ENCODE assay signal across 9 mouse cellular contexts in genomic region chr15:98631493-98631892, GRCm38 (mm10). TPM values are rescaled to one million over a fixed set of nuclear protein-coding genes. Genes with fewer than 3 reads are reported as not detected.
DNase-seq lines count a peak whose midpoint lies in the region; ATAC-seq lines count a peak whose summit lies in the region.
"Had no signal": no experiment of that assay in that cellular context is flagged by ENCODE, and none has a peak within 500 bp of the region (broad histone marks: within the 10 kb centered on the region; RNA-seq: fewer than 3 reads in every experiment).

No protein-coding gene starts in this region.

- peak; percentile 30; the same call in 1 of the 2 replicates for ATAC-seq in embryonic facial prominence, embryonic 12.5 days (ENCODE audit: insufficient number of reproducible peaks, insufficient read depth, low FRiP score, low TSS enrichment)
- 0 out of 2 replicates have a peak, but pooled peaks have one; percentile 10 for ATAC-seq in heart, embryonic 16.5 days (replicated peaks; ENCODE audit: extremely low read depth, insufficient read depth, low FRiP score)
- ATAC-seq in megakaryocyte, adult 5-6 weeks (ENCODE audit: poor library complexity, severe bottlenecking) = peak; percentile 57

- under 1% methylated on average over 18 of the region's 18 CpGs for WGBS in embryonic facial prominence, embryonic 12.5 days
- 1% methylated on average over 18 of the region's 18 CpGs for WGBS in heart, embryonic 16.5 days

- H3K4me1 ChIP-seq in embryonic facial prominence, embryonic 12.5 days = peaks cover 58% of the 10 kb centered on the region
- H3K4me1 ChIP-seq in heart, embryonic 16.5 days (ENCODE audit: control insufficient read depth, insufficient read depth, low read length) = peaks cover 47% of the 10 kb centered on the region

- no peaks in the 10 kb centered on the region for H3K36me3 ChIP-seq in embryonic facial prominence, embryonic 12.5 days
- no peaks in the 10 kb centered on the region for H3K36me3 ChIP-seq in heart, embryonic 16.5 days (ENCODE audit: control insufficient read depth, insufficient read depth)

- peaks cover 44% of the 10 kb centered on the region for H3K27me3 ChIP-seq in embryonic facial prominence, embryonic 12.5 days
- peaks cover 52% of the 10 kb centered on the region for H3K27me3 ChIP-seq in heart, embryonic 16.5 days (ENCODE audit: control insufficient read depth, insufficient read depth, low read length)

- peak overlapping the region; percentile 82 for H3K4me3 ChIP-seq in embryonic facial prominence, embryonic 12.5 days
- peak overlapping the region; percentile 55 for H3K4me3 ChIP-seq in heart, embryonic 16.5 days (ENCODE audit: low read length)

- H3K9ac ChIP-seq in embryonic facial prominence, embryonic 12.5 days = peak overlapping the region; percentile 30; the same call in 1 of the 2 replicates
- peak overlapping the region; percentile 62 for H3K9ac ChIP-seq in heart, embryonic 16.5 days (ENCODE audit: low read length)

- H3K27ac ChIP-seq in embryonic facial prominence, embryonic 12.5 days = peak overlapping the region; percentile 73; the same call in 1 of the 2 replicates
- H3K27ac ChIP-seq in heart, embryonic 16.5 days (ENCODE audit: low read length) = no peak overlapping the region
- H3K27ac ChIP-seq: macrophage had no signal

- H3K4me2 ChIP-seq in embryonic facial prominence, embryonic 12.5 days (replicated peaks) = peak overlapping the region; percentile 93
- H3K4me2 ChIP-seq in heart, embryonic 16.5 days (ENCODE audit: low read depth, low read length) = peak overlapping the region; percentile 75

- peak; percentile 97 for DNase-seq in ES-CJ7 (ENCODE audit: low read depth, low spot score)
- peak; percentile 93 for DNase-seq in adrenal gland, postnatal 14 days
- DNase-seq in kidney, postnatal 10 days = peak; percentile 85
- DNase-seq in skeletal muscle tissue, adult 2 months (ENCODE audit: low read depth, low spot score) = peak; percentile 70
- DNase-seq in frontal cortex, postnatal 25 days (ENCODE audit: low spot score in 2 of 2) = no peak

- no peaks in the 10 kb centered on the region for H3K9me3 ChIP-seq in embryonic facial prominence, embryonic 12.5 days
- H3K9me3 ChIP-seq in heart, embryonic 16.5 days (replicated peaks; ENCODE audit: control insufficient read depth, low read length) = no peaks in the 10 kb centered on the region

RNA-seq across cellular contexts. Expression of gene Cacnb3, which starts 0.9 kb away (rescaled TPM):
- 12.0 and 18.2 TPM in 2 replicates for total RNA-seq in adrenal gland, postnatal 14 days (2021)
- 64.5 and 72.8 TPM in 2 replicates for polyA plus RNA-seq in embryonic facial prominence, embryonic 12.5 days (2016; fragmentation: Nextera tagmentation; extraction: Ambion mirVana)
- polyA plus RNA-seq in heart, embryonic 16.5 days (2015; fragmentation: Nextera tagmentation; extraction: Ambion mirVana) = 8.2 and 10.5 TPM in 2 replicates
- 0.04 TPM in 1 of 2 replicates, not detected in the other for total RNA-seq in megakaryocyte, adult 5-6 weeks (2015)
- 0.11 TPM in 1 of 2 replicates, not detected in the other for total RNA-seq in megakaryocyte, adult 5-6 weeks (2017)

RNA-seq across cellular contexts. Expression of gene Adcy6, which starts 21.6 kb away (rescaled TPM):
- total RNA-seq in adrenal gland, postnatal 14 days (2021) = 73.8 and 86.1 TPM in 2 replicates
- 18.7 and 22.2 TPM in 2 replicates for polyA plus RNA-seq in embryonic facial prominence, embryonic 12.5 days (2016; fragmentation: Nextera tagmentation; extraction: Ambion mirVana)
- 39.0 and 47.1 TPM in 2 replicates for polyA plus RNA-seq in heart, embryonic 16.5 days (2015; fragmentation: Nextera tagmentation; extraction: Ambion mirVana)
- total RNA-seq in megakaryocyte, adult 5-6 weeks (2015) = 0.31 and 0.71 TPM in 2 replicates
- total RNA-seq in megakaryocyte, adult 5-6 weeks (2017) = 0.99 and 1.1 TPM in 2 replicates

RNA-seq across cellular contexts. Expression of gene Ddx23, which starts 31.2 kb away (rescaled TPM):
- 85.2 and 87.5 TPM in 2 replicates for total RNA-seq in adrenal gland, postnatal 14 days (2021)
- polyA plus RNA-seq in embryonic facial prominence, embryonic 12.5 days (2016; fragmentation: Nextera tagmentation; extraction: Ambion mirVana) = 28.8 and 29.8 TPM in 2 replicates
- 15.2 and 18.3 TPM in 2 replicates for polyA plus RNA-seq in heart, embryonic 16.5 days (2015; fragmentation: Nextera tagmentation; extraction: Ambion mirVana)
- total RNA-seq in megakaryocyte, adult 5-6 weeks (2015) = 20.2 and 23.4 TPM in 2 replicates
- 84.3 and 106 TPM in 2 replicates for total RNA-seq in megakaryocyte, adult 5-6 weeks (2017)

RNA-seq across cellular contexts. Expression of gene Rnd1, which starts 45.8 kb away (rescaled TPM):
- 2.1 and 3.6 TPM in 2 replicates for total RNA-seq in adrenal gland, postnatal 14 days (2021)
- polyA plus RNA-seq in embryonic facial prominence, embryonic 12.5 days (2016; fragmentation: Nextera tagmentation; extraction: Ambion mirVana) = 0.57 and 0.91 TPM in 2 replicates
- 1.1 and 1.7 TPM in 2 replicates for polyA plus RNA-seq in heart, embryonic 16.5 days (2015; fragmentation: Nextera tagmentation; extraction: Ambion mirVana)
- total RNA-seq in megakaryocyte, adult 5-6 weeks (2015) = 0.73 and 1.6 TPM in 2 replicates
- total RNA-seq in megakaryocyte, adult 5-6 weeks (2017) = 2.9 and 4.3 TPM in 2 replicates

Comparison
In these comparisons a context has a peak if more than half of its experiments do, and no peak if none do; other contexts are left out.
1. DNase-seq: peak in ES-CJ7 (single experiment), adrenal gland, postnatal 14 days (single experiment), kidney, postnatal 10 days (single experiment) and skeletal muscle tissue, adult 2 months (single experiment); none in frontal cortex, postnatal 25 days (0 of 2).
2. RNA of gene Cacnb3, which starts 0.9 kb away (total RNA-seq): 12.0 to 18.2 TPM in adrenal gland, postnatal 14 days; 0.04 to 0.11 TPM in megakaryocyte, adult 5-6 weeks; every median in the first group is over 10 times any median in the second.
3. RNA of gene Adcy6, which starts 21.6 kb away (total RNA-seq): 73.8 to 86.1 TPM in adrenal gland, postnatal 14 days; 0.31 to 1.1 TPM in megakaryocyte, adult 5-6 weeks; every median in the first group is over 10 times any median in the second.
4. Peak in every context shown above with its lines, with median percentiles within 50 percentile points of each other: ATAC-seq.